Mouse (Mus musculus) limb, embryonic 13.5 days (tissue): ENCODE data around the gene Slc17a7. TPM values are rescaled to one million over a fixed set of nuclear protein-coding genes. Genes with fewer than 3 reads are reported as not detected.
A peak's percentile ranks its signal among the peaks of the same experiment; 100 is the strongest.
"Not testable (repeated sequence)": the region's sequence is repeated elsewhere in the genome, so short reads cannot be mapped to it uniquely, and the experiment has no call there.

ENCODE experiments used
- ATAC-seq: fragments of 200-750 bp; cut with Nextera tagmentation; 2 replicates; pipeline ENCODE4 v1.8.0; 2017; ENCODE audit warnings: low read depth, moderate number of reproducible peaks, moderate TSS enrichment; ENCODE audit not compliant: low FRiP score
- H3K27ac ChIP-seq: fragments of 300-500 bp; sonication (generic); 2 replicates; pipeline ENCODE4 v1.5.1; 2015; ENCODE audit warnings: inconsistent platforms, mild to moderate bottlenecking, moderate library complexity
- H3K27me3 ChIP-seq: fragments of 300-500 bp; sonication (generic); 2 replicates; pipeline ENCODE4 v1.6.1; 2015; ENCODE audit warnings: mild to moderate bottlenecking, inconsistent platforms
- H3K36me3 ChIP-seq: fragments of 300-500 bp; sonication (generic); 2 replicates; pipeline ENCODE4 v1.6.1; 2015; ENCODE audit warnings: inconsistent platforms, mild to moderate bottlenecking, moderate library complexity
- H3K4me1 ChIP-seq: fragments of 300-500 bp; sonication (generic); 2 replicates; pipeline ENCODE4 v1.6.1; 2015; ENCODE audit warnings: inconsistent platforms
- H3K4me2 ChIP-seq: fragments of 300-500 bp; sonication (generic); replicated peaks from 2 replicates; pipeline ENCODE4 v1.6.1; 2015; ENCODE audit warnings: inconsistent platforms, mild to moderate bottlenecking, moderate library complexity
- H3K4me3 ChIP-seq: fragments of 300-500 bp; sonication (generic); 2 replicates; pipeline ENCODE4 v1.5.1; 2015; ENCODE audit warnings: moderate library complexity, mild to moderate bottlenecking, inconsistent platforms
- H3K9ac ChIP-seq: fragments of 300-500 bp; sonication (generic); 2 replicates; pipeline ENCODE4 v1.6.1; 2015; ENCODE audit warnings: mild to moderate bottlenecking, inconsistent platforms
- H3K9me3 ChIP-seq: fragments of 300-500 bp; sonication (generic); 2 replicates; pipeline ENCODE4 v1.6.1; 2016; ENCODE audit warnings: inconsistent platforms
- WGBS: fragments of 180-500 bp; shearing (Covaris S2); methylation state at CpG from one replicate; pipeline ENCODE4 v1.1.7; 2015; 5-methylcytosine and 5-hydroxymethylcytosine counted together
- polyA plus RNA-seq: library from polyadenylated mRNA; unstranded; fragments of >200 nt; fragmentation: Nextera tagmentation; extraction: Ambion mirVana; gene quantifications from 2 replicates; pipeline ENCODE4 v1.2.1, GENCODE M21; 2015

Gene Slc17a7
- polyA plus RNA-seq, 1 experiment from 2014 or later, result 0.19 TPM

- Histone ChIP-seq H3K27ac (no peak overlapping the region), H3K4me2 (no peak overlapping the region), H3K27me3 (no peaks in the 10 kb centered on the region), H3K36me3 (peaks cover 52% of the 10 kb centered on the region), H3K4me1 (peaks cover 25% of the 10 kb centered on the region), H3K4me3 (no peak overlapping the region), H3K9me3 (no peaks in the 10 kb centered on the region), H3K9ac (no peak overlapping the region)
- 66% methylated on average over 4 of the region's 4 CpGs for WGBS
- no peak for ATAC-seq
Measured at GRCm38 (mm10) chr7:45148534-45149098, 15.1 kb upstream of the Slc17a7 start.

DNA sequence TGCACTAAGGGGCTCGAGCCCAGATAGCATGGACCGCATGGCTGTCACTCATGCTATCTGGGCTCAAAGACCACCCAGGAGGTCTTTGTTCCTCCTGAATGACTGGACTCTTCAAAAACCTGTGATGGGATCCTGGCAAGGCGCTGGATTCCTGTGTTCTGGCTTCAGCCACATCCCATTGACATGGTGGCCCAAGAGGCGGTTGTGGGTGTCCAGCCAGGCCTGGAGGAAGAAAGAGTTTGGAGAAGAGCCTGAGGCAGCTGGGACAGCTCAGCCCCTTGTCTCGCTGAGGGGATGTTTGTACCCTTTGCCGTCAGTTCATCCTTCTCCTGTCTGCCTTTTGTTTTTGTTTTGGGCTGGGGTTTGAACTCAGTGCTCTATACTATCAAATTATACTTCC is 14.2 kb upstream of the Slc17a7 start:
- 72% methylated on average over 6 of the region's 6 CpGs for WGBS
- Histone ChIP-seq H3K36me3 (peaks cover 43% of the 10 kb centered on the region), H3K9ac (peak overlapping the region; percentile 8; the same call in 1 of the 2 replicates), H3K4me2 (no peak overlapping the region), H3K4me3 (no peak overlapping the region), H3K27me3 (no peaks in the 10 kb centered on the region), H3K9me3 (no peaks in the 10 kb centered on the region), H3K4me1 (peaks cover 26% of the 10 kb centered on the region), H3K27ac (no peak overlapping the region)
- no peak for ATAC-seq

GRCm38 (mm10) chr7:45150321-45150720 is 13.4 kb upstream of the Slc17a7 start:
- H3K27ac ChIP-seq, result no peak overlapping the region
- 43% methylated on average over 4 of the region's 4 CpGs for WGBS
- H3K9ac ChIP-seq, result peak overlapping the region; percentile 31; the same call in 1 of the 2 replicates
- peaks cover 32% of the 10 kb centered on the region for H3K4me1 ChIP-seq
- no peaks in the 10 kb centered on the region for H3K27me3 ChIP-seq
- no peak for ATAC-seq
- no peak overlapping the region for H3K4me3 ChIP-seq
- H3K36me3 ChIP-seq, result peaks cover 35% of the 10 kb centered on the region
- no peaks in the 10 kb centered on the region for H3K9me3 ChIP-seq
- no peak overlapping the region for H3K4me2 ChIP-seq

DNA sequence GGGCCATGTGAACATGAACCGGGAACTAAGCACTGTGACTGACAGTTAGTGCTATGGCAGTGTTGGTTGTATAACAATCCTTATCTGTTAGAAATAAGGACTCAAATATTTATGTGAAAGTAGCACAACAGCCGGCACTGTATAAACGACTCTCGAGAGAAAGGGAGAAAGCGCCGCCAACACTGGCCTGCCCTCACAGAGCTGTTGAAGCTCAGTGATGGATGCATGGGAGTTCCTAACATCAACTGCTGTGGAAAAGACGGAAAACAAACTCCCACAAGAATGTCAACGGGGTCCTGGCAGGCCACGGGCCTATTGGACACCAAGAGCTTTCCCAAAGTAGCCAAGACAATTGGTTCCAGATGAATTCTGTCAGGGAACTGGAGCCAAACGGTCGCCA is 12.4 kb upstream of the Slc17a7 start:
- no peaks in the 10 kb centered on the region for H3K9me3 ChIP-seq
- H3K9ac ChIP-seq, result 0 out of 2 replicates have a peak overlapping the region, but pooled peaks have one; percentile 25
- no peak overlapping the region; the same call in 1 of the 2 replicates for H3K4me2 ChIP-seq
- H3K4me3 ChIP-seq, result no peak overlapping the region
- peaks cover 26% of the 10 kb centered on the region for H3K36me3 ChIP-seq
- H3K27ac ChIP-seq, result no peak overlapping the region; the same call in 1 of the 2 replicates
- ATAC-seq, result no peak
- H3K27me3 ChIP-seq, result no peaks in the 10 kb centered on the region
- 31% methylated on average over 11 of the region's 11 CpGs for WGBS
- peaks cover 35% of the 10 kb centered on the region for H3K4me1 ChIP-seq

DNA sequence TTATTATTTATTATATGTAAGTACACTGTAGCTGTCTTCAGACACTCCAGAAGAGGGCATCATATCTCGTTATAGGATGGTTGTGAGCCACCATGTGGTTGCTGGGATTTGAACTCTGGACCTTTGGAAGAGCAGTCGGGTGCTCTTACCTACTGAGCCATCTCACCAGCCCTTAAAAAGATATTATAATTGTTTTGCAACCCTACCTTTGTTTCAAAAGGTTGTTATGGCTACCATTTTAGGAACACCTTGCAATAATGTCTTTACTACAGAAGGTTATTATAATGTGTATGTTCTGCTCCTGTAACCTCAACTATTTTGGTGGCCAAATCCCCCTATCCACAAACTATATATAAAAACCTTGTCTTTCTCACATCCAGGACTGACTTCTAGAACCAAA is 10.7 kb upstream of the Slc17a7 start:
- not testable (repeated sequence) for H3K9ac ChIP-seq, ATAC-seq, H3K9me3 ChIP-seq, H3K27ac ChIP-seq, H3K27me3 ChIP-seq
- peak overlapping the region; percentile 80 for H3K4me2 ChIP-seq
- H3K4me1 ChIP-seq, result peaks cover 35% of the 10 kb centered on the region
- 88% methylated on average over 2 of the region's 2 CpGs for WGBS
- H3K4me3 ChIP-seq, result peak overlapping the region; percentile 64; the same call in 1 of the 2 replicates
- H3K36me3 ChIP-seq, result peaks cover 18% of the 10 kb centered on the region

DNA sequence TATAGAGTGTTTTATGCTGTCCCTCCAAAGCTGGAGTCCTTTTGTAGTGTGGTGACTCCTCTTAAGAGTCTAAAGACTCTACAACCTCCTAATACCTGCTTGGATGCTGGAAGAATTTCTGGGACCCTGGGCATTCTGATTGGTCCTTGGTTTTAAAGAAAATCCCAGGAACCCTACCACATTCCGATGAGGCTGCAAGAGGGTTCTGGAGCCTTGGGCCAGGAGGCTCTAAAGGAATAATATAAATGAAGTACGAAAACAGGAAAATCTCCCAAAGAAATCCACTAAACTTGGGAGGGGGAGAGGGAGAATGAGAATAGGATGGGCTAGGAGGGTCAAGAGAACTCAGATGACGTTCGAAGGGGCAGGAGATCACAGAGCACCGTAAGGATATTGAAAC is 10.2 kb upstream of the Slc17a7 start:
- Histone ChIP-seq H3K27ac (peak overlapping the region; percentile 95), H3K9ac (peak overlapping the region; percentile 84), H3K4me1 (peaks cover 35% of the 10 kb centered on the region), H3K4me3 (peak overlapping the region; percentile 64), H3K27me3 (no peaks in the 10 kb centered on the region), H3K36me3 (peaks cover 18% of the 10 kb centered on the region), H3K4me2 (peak overlapping the region; percentile 80), H3K9me3 (no peaks in the 10 kb centered on the region)
- WGBS, result 1% methylated on average over 5 of the region's 5 CpGs
- ATAC-seq, result no peak

DNA sequence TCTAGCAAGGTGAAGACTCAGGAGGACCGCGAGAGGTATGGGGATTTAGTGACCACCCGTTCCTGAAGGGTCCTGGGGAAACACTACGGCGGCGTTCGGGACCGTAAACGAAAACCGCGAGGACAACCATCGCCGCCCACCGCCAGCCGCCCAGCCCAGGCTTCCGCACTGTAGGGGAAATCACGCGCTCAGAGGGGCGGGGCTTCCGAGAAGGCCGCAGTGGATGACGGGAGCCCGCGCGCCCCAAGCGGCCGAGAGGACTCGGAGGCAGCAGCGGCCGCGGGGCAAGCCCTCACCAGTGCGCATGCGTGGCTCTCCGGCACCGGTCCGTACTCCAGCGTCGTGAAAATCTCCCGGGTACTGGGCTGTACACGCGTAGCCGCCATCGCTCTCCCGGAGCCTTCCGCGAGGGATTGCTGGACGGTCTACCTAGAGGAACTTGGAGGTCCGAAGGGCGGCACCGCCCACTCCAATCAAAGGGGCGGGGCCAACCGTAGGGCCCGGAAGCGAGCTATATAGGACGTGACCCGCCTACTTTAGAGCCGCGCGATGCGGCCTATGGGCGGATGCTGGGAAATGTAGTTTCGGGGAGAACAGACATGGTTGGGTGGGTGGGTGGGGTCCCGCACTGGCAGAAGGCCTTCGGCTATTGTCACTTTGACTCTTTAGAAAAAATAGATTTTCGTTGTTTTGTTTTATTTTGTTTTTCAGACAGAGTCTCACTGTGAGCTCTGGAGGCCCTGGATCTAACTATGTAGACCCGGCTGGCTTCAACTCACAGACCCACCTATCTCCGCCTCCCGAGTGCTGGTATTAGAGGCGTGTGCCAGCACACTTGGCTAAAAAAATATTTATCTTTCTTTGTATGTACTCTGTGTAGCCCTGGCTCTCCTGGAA is 9.4 kb upstream of the Slc17a7 start, which contains the start of the genes Pih1d1 and Aldh16a1:
Gene Pih1d1 (plus strand): TSS at position 208 of the 897 bp plus-strand sequence.
Gene Aldh16a1 (minus strand): TSS at position 489 of the 897 bp plus-strand sequence.
- Histone ChIP-seq H3K9me3 (no peaks in the 10 kb centered on the region), H3K27me3 (no peaks in the 10 kb centered on the region), H3K36me3 (peaks cover 23% of the 10 kb centered on the region), H3K9ac (peak within 1 kb of the TSS; percentile 84), H3K4me2 (peak within 1 kb of the TSS; percentile 80), H3K4me3 (peak within 1 kb of the TSS; percentile 64), H3K4me1 (peaks cover 35% of the 10 kb centered on the region), H3K27ac (peak within 1 kb of the TSS; percentile 95)
- peak; percentile 97 for ATAC-seq
- 4% methylated on average over 69 of the region's 69 CpGs for WGBS

GRCm38 (mm10) chr7:45154993-45155514 is 8.7 kb upstream of the Slc17a7 start:
- Histone ChIP-seq H3K4me1 (peaks cover 34% of the 10 kb centered on the region), H3K27ac (peak overlapping the region; percentile 39; the same call in 1 of the 2 replicates), H3K9me3 (no peaks in the 10 kb centered on the region), H3K9ac (0 out of 2 replicates have a peak overlapping the region, but pooled peaks have one; percentile 25), H3K4me3 (peak overlapping the region; percentile 64), H3K4me2 (peak overlapping the region; percentile 80), H3K36me3 (peaks cover 30% of the 10 kb centered on the region), H3K27me3 (no peaks in the 10 kb centered on the region)
- WGBS, result 85% methylated on average over 12 of the region's 12 CpGs
- 0 out of 2 replicates have a peak, but pooled peaks have one; percentile 0 for ATAC-seq

DNA sequence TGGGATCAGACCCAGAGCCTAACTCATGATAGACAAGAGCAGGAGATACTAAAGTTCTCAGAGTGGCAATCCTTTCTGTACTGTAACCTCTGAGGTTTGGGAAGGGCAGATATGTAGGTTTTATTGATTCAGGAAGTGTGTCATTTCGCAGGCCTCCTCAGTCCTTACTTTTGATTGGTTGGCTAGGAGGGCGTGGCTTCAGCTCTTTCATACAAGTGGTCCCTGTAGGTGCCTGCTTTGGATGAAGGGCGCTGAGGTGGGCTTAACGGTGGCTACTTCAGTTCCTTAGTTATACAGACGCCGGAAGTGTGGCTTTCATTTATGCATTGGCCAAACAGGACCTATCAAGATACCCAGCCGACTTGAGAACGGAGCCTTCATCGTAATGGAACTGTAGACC is 8.2 kb upstream of the Slc17a7 start:
- H3K9me3 ChIP-seq, result no peaks in the 10 kb centered on the region
- no peaks in the 10 kb centered on the region for H3K27me3 ChIP-seq
- H3K4me3 ChIP-seq, result peak overlapping the region; percentile 64; the same call in 1 of the 2 replicates
- no peak for ATAC-seq
- 0 out of 2 replicates have a peak overlapping the region, but pooled peaks have one; percentile 39 for H3K27ac ChIP-seq
- WGBS, result 82% methylated on average over 9 of the region's 9 CpGs
- no peak overlapping the region for H3K9ac ChIP-seq
- peaks cover 29% of the 10 kb centered on the region for H3K4me1 ChIP-seq
- H3K4me2 ChIP-seq, result peak overlapping the region; percentile 80
- H3K36me3 ChIP-seq, result peaks cover 36% of the 10 kb centered on the region

DNA sequence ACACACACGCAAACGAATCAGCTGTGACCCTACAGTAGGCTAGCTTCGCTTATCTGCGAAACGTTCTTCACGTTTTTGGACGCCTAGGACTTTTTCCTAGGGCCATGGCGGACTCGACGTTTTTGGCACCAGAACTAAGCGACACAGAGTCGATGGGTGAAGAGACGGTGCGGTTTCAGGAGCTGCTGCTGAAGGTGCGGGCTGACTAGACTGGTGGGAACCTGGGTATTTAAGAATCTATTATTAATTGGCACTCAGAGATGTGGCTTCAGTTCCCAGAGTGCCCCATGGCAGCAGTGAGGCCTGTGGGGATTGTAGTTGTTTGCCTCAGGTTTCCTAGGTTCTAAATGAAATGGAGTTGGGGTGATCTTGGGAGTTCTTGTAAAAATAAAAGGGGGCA is 7.5 kb upstream of the Slc17a7 start:
- no peak for ATAC-seq
- Histone ChIP-seq H3K27ac (no peak overlapping the region), H3K9me3 (no peaks in the 10 kb centered on the region), H3K4me1 (peaks cover 23% of the 10 kb centered on the region), H3K27me3 (no peaks in the 10 kb centered on the region), H3K4me2 (no peak overlapping the region), H3K36me3 (peaks cover 39% of the 10 kb centered on the region), H3K4me3 (no peak overlapping the region), H3K9ac (no peak overlapping the region)
- 96% methylated on average over 15 of the region's 15 CpGs for WGBS

- ATAC-seq, result no peak
- WGBS, result 86% methylated on average over 14 of the region's 14 CpGs
- Histone ChIP-seq H3K27ac (no peak overlapping the region), H3K27me3 (peaks cover 1% of the 10 kb centered on the region), H3K9me3 (no peaks in the 10 kb centered on the region), H3K4me3 (no peak overlapping the region), H3K36me3 (peaks cover 39% of the 10 kb centered on the region), H3K4me2 (no peak overlapping the region), H3K4me1 (peaks cover 19% of the 10 kb centered on the region), H3K9ac (no peak overlapping the region)
Measured at GRCm38 (mm10) chr7:45157459-45157858, 6.3 kb upstream of the Slc17a7 start.

- no peaks in the 10 kb centered on the region for H3K9me3 ChIP-seq
- ATAC-seq, result no peak
- H3K36me3 ChIP-seq, result peaks cover 39% of the 10 kb centered on the region
- H3K9ac ChIP-seq, result no peak overlapping the region
- no peak overlapping the region for H3K4me3 ChIP-seq
- peaks cover 17% of the 10 kb centered on the region for H3K27me3 ChIP-seq
- H3K4me2 ChIP-seq, result no peak overlapping the region
- H3K4me1 ChIP-seq, result peaks cover 20% of the 10 kb centered on the region
- WGBS, result 96% methylated on average over 6 of the region's 6 CpGs
- no peak overlapping the region for H3K27ac ChIP-seq
Measured at GRCm38 (mm10) chr7:45158991-45159390, 4.8 kb upstream of the Slc17a7 start.
